In genomic region chr6:41605061-41605793, GRCm38 (mm10) we compare ENCODE assay signal across 8 mouse cellular contexts. TPM values are rescaled to one million over a fixed set of nuclear protein-coding genes. Genes with fewer than 3 reads are reported as not detected.
DNase-seq lines count a peak whose midpoint lies in the region; ATAC-seq and TF ChIP-seq lines count a peak whose summit lies in the region.

TSS of gene Ephb6 (plus strand) at chr6:41605482.

- TF ChIP-seq CTCF in E14TG2a.4 (conservative IDR thresholded peaks at IDR 0.05; ENCODE audit: low read length): no peak

- H3K4me1 ChIP-seq in E14TG2a.4 (replicated peaks; ENCODE audit: low read depth, low read length): peaks cover 14% of the 10 kb centered on the region
- peaks cover 18% of the 10 kb centered on the region for H3K4me1 ChIP-seq in forebrain, embryonic 16.5 days (replicated peaks; ENCODE audit: control insufficient read depth, insufficient read depth, low read length)

- ATAC-seq in forebrain, embryonic 16.5 days: peak; percentile 92

- peak; percentile 87 to 89 for DNase-seq in adrenal gland, postnatal 36 days
- DNase-seq in heart, postnatal 4 days: peak; percentile 74
- DNase-seq in layer of hippocampus, adult 9-11 months: peak; percentile 54
- DNase-seq in lung, postnatal 14 days: peak; percentile 78
- DNase-seq in ovary, postnatal 36 days (ENCODE audit: low spot score): peak; percentile 86
- DNase-seq in thymus, postnatal 25 days: peak; percentile 91

- H3K27ac ChIP-seq in forebrain, embryonic 16.5 days (ENCODE audit: low read length): peak within 1 kb of the TSS; percentile 95

- no peaks in the 10 kb centered on the region for H3K9me3 ChIP-seq in E14TG2a.4 (ENCODE audit: low read length)
- H3K9me3 ChIP-seq in forebrain, embryonic 16.5 days (ENCODE audit: control insufficient read depth, low read length): no peaks in the 10 kb centered on the region

- peak within 1 kb of the TSS; percentile 69 for H3K4me2 ChIP-seq in forebrain, embryonic 16.5 days (ENCODE audit: low read length)

- H3K9ac ChIP-seq in forebrain, embryonic 16.5 days (replicated peaks; ENCODE audit: low read depth, low read length): peak within 1 kb of the TSS; percentile 88

- no peaks in the 10 kb centered on the region for H3K36me3 ChIP-seq in E14TG2a.4 (ENCODE audit: insufficient read depth, low read length)
- no peaks in the 10 kb centered on the region for H3K36me3 ChIP-seq in forebrain, embryonic 16.5 days (ENCODE audit: control insufficient read depth, insufficient read depth)

- WGBS in forebrain, embryonic 16.5 days: under 1% methylated on average over 68 of the region's 68 CpGs

- peaks cover 28% of the 10 kb centered on the region for H3K27me3 ChIP-seq in E14TG2a.4 (ENCODE audit: insufficient read depth, low read length)
- H3K27me3 ChIP-seq in forebrain, embryonic 16.5 days (replicated peaks; ENCODE audit: control insufficient read depth, insufficient read depth, low read length): no peaks in the 10 kb centered on the region

- peak within 1 kb of the TSS; percentile 89 for H3K4me3 ChIP-seq in E14TG2a.4 (replicated peaks; ENCODE audit: low read length)
- peak within 1 kb of the TSS; percentile 86 for H3K4me3 ChIP-seq in forebrain, embryonic 16.5 days (replicated peaks; ENCODE audit: low read length)

RNA-seq across cellular contexts. Expression of gene Ephb6, which starts in this region (rescaled TPM):
- 10 to 100 TPM in 1 of 2 experiments, 1 to 10 TPM in 1; 4.4 to 19.0 TPM for total RNA-seq in adrenal gland, postnatal 36 days (2021)
- 37.7 and 39.4 TPM in 2 replicates for polyA plus RNA-seq in forebrain, embryonic 16.5 days (2015; fragmentation: Nextera tagmentation; extraction: Ambion mirVana)
- 1 to 10 TPM; 2.3 to 3.1 TPM for total RNA-seq in heart, postnatal 4 days (2021)

Comparison
In these comparisons a context has a peak if more than half of its experiments do, and no peak if none do; other contexts are left out.
1. Peak in every context shown above with its lines: DNase-seq, ATAC-seq, H3K4me3 ChIP-seq and H3K27ac ChIP-seq.